Mouse (Mus musculus) cerebellum, adult 2 months (tissue): ENCODE results near the gene Pdx1.

Experiments used
- CTCF ChIP-seq: fragments of 200-500 bp; IDR thresholded peaks from 2 replicates; pipeline ENCODE4 v1.5.1; 2011; ENCODE audit warnings: low read depth, mild to moderate bottlenecking, control low read depth, low read length, moderate library complexity, borderline replicate concordance; ENCODE audit not compliant: insufficient read depth
- POLR2A ChIP-seq: fragments of 200-500 bp; IDR thresholded peaks from 2 replicates; pipeline ENCODE4 v1.6.1; 2011; ENCODE audit warnings: low read length, control low read depth, borderline replicate concordance; ENCODE audit not compliant: insufficient read depth

DNA sequence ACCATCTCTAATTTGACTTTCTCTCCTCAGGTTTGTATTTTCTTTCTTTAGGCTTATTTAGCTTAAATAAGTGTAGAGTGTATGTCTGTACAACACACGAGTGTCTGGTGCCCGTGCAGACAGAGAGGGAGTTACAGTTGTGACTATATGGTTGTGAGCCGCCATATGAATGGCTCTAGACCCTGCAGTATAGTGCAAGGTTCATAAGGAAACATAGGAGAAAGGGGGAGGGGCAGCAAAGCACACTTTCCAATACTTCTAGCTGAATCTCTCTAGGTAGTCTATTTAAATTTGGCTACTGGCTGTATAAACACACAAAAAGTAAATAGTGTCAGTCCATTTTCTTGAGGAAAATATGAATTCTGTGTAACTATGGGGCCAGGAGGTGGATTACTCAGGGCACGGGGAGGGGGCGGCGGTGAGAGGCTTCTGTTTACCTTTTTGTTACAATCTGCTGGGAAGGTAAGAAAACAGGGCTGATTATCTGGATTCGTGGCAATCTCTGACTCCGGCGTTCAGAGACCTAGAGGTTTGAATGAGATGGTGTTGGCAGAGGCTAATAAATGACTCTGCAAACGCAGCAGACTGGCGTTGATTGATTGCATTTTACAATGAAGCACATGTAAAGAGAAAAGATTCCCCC lies 7.7 kb upstream of the Pdx1 start:
- TF ChIP-seq CTCF, result no peak
- no peak for TF ChIP-seq POLR2A
